Mouse (Mus musculus) spleen, adult 18-20 months (tissue): ENCODE data around the gene Mknk2.

ENCODE experiments used
- DNase-seq, 2 experiments: peaks; one replicate each; pipeline ENCODE4 v3.0.0; 2022; ENCODE audit warnings: mixed read lengths in 2 of 2

The Mknk2 gene

DNA sequence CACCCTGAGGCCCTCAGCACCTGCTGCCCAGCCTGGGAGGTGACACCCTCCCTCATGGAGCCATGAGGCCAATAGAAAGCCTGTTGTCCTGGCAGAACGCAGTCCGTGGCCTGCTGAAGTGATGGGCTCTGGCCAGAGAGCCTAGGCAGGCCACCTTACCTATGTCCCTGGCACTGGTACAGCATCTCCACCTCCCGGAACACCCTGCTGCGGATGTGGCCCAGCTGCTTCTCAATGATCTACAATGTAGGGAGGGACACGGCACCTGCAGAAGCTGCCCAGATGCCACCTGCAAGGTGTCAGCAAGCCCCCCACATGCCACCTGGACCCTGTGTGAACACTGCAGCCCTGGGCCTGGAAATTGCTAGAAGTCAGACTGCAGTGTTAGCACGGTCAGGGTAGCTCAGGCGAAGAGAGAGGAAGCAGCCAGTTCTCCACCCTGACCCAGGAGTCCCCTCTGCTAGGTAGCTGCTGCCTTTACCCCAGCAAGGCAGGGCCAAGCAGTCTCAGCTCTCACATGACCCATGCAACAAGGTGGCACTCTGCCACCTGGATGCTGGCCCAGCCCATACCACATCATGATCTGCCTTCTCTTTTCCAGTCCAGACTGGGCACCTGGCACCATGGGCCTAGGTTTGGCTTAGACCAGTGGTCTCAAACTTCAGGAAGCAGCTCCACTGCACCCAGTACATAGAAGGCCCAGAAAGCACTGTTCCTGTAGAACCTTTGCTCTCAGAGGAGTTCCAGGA is 8.0 kb downstream of the Mknk2 start:
- DNase-seq, result no peak

DNA sequence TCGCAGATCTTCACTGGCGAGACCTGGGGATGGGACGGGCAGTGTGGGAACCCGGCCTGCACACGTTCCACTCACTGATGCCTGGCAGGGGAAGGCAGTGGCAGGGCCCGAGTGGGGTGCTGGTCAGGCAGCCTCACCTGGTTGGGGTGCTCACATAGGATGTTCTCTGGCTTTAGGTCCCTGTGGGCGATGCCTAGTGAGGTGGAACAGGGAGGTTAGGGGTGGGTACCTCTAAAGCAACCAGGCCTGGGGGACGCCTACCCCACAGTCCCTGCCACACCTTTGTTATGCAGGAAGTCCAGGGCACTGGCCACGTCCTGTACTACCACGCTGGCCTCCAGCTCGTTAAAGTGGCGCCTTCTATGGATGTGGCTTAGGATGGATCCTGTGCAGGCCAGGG is 8.9 kb downstream of the Mknk2 start:
- DNase-seq, result peak in 1 of 2 experiments; percentile 55

DNA sequence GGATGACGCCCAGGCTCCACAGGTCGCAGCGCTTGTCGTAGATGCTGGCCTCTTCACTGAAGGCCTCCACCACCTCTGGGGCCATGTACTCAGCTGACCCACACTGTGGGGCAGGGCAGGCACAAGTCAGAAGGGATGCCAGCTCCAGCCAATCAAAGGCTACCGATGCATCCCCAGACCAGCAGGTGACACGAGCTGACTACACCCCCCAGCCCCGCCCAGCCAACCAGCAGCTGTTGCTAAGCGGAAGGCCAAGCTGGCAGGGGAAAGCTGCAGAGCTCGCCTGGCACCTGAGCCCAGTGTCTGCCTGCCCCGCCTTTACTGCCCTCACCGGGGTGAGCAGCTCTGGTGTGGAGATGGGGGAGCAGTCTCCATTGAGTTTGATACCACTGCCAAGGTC is 9.3 kb downstream of the Mknk2 start:
- DNase-seq, result no peak

DNA sequence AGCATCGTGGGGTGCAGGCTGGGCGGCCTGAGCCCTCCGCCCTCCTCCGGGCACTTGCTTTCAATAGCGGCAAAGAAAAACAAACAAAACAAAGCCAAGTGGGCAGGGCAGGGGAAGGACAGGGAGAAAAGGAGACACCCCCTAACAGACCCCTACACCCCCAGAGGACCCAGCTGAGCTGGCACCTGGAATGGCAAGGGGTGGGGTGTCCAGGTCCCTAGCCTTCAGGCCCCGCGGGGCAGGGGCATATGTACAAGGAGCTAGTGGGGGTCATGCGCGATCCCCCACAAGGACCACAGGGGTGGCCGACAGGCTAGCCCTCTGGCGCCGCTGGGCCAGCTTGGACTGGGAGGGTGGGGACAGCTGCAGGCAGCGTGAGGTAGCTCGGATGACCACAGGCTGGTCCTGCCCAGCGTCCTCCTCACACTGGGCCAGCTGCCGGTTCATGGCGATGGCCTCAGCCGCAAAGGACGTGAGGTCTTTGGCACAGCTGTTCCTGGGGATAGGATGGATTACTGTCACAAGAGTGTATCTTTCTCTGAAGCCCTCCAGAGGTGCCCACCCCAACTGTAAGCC is 11.0 kb downstream of the Mknk2 start:
- no peak for DNase-seq

DNA sequence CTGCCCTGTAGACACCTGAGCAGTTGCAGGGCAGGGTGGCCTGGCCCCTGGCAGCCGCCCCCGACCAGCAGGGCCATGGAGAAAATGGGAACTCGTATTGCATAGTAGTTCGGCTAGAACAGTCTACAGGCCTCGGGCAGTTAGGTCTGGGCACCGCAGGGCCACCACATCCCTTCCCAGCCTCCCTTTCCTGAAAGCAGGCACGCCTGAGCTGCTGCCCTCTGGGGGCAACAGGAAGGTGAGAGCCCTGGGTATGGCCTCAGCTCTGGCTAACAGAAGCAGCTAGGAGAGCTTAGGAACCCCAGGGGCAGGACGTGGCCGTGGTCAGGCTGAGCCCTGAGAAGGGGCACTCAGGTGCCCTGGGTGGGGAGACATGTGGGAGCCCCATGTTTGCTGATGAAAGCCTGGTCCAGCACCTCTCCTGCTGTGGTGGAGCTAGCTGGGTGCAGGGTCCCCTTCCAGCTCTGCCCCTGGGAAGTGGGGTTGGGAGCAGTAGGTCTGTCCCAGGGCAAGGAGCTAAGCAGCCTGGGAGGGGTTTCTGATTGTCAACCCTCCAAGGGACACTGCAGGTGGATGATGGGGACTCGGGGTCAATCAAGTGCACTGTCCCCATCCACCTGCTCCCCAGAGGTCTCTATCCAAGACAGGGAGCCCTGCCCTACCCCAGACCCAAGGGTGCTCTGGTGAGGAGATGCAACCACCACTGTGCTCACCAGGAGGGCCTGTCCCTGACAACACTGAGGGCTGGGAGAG is 11.8 kb downstream of the Mknk2 start:
- no peak for DNase-seq

DNA sequence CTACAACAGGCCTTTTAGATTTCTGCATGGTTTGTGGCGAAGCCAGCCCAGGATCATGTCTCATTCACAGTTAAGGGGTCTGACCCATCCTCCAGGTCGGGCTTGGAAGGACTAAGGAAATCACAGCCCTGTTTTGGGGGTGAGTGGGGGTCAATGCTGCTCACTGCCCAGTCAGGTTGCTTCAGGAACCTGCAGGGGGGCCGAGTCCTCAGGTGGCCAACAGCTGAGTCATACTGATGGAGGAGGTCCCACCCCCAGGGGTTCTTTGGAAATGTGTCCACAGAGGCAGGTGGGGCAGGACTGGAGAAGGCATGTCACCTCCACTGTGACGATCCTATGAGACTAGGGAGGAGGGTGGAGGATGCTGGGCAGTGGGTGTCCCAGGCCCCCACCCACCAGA is 12.5 kb downstream of the Mknk2 start:
- DNase-seq, result no peak

DNA sequence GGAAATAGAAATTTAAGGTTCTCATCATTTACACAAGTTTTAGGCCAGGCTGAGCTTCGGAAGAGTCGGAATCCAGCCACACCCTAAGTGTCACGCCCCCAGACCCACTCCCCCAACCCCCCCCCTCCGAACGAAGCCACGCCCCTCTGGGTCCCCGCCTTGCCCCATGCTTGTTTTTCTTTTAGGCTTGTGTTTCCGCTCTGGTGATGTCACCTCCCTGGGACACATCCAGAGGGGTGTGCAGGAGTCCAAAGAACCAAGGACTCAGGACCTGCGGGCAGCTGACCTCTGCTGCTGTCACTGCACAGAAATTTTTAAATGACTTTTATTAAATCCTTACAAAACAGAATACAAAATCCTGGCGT is 12.9 kb downstream of the Mknk2 start:
- DNase-seq, result no peak

DNA sequence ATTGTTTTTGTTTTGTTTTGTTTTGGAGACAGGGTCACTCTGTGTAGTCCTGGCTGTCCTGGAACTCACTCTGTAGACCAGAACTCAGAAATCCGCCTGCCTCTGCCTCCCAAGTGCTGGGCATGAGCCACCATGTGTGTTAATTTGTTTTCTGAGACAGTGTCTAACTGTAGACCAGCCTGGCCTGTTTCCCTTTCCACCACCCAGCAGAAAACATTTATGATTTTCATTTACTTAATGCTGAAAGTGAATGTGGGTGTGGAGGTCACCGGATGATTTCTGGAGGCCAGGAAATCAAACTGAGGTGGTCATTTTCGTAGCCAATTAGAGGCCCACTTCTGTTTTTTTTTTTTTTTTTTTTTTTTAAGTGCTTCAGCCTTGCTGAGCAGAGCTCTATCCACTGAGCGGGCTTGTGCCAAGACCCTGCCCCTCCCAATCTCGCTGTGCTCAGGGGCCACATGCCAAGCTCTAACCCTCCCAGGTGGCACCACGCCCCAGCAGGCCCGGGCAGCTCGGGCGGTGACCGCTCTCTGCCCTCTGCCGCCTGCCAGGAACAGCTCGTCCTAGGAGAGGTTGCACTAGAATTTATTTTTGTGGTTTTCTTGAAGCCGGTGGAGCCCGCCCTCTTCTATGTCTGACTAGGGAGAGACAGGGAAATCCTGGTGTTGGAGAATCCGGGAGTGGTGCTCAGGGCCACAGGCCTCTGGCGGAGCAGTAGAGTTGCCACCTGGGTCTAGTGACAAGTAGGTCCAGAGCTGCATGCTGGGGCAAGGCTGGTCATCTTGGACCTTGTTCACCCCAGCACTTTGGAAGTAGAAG is 13.5 kb downstream of the Mknk2 start:
- DNase-seq, result peak; percentile 51 to 53

DNA sequence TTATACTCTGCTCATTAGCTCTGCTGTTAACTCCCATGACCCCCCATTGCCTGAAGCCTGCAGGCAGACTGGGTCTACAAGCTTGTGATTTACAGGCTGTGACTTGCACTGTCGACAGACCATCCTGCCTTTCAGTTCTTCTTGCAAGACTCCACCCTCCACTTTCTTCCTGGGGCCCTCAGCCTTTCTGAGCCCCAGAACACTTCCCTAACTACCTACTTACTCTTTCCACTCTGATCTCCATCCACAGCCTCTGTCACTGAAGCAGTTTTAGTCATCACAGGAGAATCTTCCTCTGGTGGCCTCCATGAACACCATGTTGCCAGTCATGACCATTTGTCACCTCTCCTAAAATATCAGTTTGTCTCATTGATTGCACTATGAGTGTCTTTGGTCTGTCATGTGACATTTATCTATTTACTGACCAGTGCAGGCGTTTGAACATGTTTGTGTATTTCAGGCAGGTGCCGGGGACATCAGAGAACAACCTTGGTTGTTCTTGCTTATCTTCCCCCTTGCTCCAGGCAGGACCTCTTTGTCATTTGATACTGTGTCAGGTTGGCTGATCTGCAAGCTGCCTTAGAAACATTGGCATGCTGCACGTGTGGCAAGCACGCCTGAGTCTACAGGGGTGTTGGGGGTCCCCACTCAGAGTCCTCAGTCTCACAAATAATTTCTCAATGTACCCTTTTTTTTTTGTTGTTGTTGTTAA is 14.3 kb downstream of the Mknk2 start:
- DNase-seq, result peak in 1 of 2 experiments; percentile 46

DNA sequence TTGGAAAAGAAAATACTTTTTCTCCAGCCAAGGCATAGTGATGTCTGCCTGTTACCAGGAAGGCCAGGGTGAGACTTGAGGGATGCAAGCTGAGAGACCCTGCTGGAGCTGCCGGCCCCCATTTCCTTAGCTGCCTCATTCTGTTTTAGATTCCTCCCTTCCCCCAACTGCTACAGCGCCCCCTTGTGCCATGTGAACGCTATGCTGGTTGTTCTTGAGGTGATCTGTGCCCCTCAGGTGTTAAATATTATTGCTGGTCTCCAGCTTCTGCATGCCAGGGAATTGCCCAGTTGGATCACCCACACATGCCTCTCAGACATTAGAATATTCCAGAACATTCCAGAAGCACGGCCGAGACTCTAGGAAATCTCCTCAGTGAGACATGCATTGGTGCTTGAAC is 16.8 kb downstream of the Mknk2 start:
- DNase-seq, result peak in 1 of 2 experiments; percentile 76

DNA sequence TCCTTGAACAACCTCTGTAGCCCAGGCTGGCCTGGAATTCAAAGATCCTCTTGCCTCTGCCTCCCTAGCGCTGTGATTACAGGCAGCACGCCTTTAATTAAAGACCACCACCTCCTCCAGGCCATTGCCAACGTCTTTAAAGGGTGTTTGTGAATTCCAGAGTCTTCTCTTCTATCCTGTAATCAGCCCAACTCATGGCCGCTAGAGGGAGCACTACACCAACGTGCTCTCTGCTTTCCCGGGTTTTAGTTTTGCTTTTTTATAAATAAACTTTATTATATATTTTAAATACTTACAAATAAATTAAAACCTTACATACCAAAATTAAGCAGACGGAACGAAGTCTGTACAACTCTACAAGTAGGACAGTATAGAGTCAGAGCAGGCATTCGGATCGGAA is 18.7 kb downstream of the Mknk2 start:
- DNase-seq, result peak; percentile 52 to 82

DNA sequence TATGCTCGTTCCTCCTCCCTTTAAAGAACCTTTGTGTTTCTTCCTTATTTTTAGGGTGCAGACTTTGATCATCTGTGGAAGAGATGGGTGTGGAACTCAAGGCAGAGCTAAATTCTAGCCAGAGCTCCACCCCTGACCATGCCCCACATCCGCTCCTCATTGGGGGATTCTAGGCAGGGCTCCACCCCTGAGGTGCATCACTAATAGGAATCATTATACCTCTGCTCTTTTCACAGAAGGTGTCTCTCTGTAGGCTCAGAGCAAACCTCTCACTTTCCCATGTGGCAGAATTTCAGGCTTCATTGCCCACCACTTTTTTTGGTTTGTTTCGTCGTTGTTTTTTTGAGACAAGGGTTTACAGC is 19.1 kb downstream of the Mknk2 start:
- peak in 1 of 2 experiments; percentile 51 for DNase-seq

DNA sequence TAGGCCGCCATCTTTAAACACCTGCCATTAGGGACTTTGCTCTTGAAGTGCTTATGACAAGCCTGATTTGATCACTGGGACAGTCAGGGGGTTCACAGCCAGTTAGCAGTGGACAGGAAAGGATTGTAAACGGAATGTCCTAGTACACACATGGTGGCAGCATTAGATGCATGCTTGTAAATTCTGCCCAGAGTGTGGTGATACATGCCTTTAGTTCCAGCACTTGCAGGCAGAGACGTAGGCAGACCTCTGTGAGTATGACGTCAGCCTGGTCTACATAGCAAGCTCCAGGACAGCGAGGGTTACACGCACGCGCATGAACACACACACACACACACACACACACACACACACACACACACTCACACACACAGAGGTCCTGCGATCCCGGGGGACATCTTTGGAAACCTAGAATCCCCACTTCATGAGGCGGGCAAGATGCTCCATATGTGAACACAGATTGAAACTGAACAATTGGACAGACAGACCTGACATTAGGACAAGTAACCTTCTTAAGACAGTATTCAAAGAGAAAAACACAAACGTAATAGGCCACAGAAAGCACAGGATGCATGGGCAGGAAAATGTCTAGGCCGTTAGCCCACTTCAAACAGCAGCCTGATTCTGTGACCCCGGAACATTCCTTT is 19.6 kb downstream of the Mknk2 start:
- DNase-seq, result no peak

DNA sequence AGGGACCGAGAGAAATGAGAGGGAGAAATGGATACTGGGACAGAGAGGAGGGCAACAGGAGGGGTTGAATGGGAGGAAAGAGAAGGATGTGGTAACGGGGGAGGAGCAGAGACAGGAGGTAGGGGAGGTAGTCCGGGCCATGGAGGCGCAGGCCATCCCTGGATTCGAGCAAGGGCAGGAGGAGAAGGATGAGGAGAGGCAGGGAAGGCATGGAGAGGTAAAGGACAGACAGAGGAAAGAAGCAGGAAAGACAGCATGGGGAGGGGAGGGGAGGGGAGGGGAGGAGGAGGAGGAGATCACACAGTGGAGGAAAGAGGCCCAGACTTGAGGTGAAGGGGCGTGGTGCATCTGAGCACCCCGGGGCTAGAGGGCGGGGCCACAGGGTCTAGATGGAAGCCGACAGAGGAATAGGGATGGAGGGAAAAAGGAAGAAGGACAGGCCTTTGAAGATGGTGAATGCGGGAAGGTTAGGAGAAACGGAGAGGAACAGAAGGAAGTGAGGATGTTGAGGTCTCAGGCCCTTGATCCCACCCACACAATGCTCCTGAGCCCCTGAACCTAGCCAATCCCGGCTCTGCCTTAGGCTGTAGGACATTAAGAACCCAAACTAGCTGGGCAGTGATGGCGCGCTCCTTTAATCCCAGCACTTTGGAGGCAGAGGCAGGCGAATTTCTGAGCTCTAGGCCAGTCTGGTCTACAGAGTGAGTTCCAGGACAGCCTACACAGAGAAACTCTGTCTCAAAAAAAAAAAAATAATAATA is 20.9 kb downstream of the Mknk2 start, which contains the start of gene Btbd2:
Btbd2 (minus strand) TSS at position 209 of the 761 bp plus-strand sequence.
- DNase-seq, result no peak

DNA sequence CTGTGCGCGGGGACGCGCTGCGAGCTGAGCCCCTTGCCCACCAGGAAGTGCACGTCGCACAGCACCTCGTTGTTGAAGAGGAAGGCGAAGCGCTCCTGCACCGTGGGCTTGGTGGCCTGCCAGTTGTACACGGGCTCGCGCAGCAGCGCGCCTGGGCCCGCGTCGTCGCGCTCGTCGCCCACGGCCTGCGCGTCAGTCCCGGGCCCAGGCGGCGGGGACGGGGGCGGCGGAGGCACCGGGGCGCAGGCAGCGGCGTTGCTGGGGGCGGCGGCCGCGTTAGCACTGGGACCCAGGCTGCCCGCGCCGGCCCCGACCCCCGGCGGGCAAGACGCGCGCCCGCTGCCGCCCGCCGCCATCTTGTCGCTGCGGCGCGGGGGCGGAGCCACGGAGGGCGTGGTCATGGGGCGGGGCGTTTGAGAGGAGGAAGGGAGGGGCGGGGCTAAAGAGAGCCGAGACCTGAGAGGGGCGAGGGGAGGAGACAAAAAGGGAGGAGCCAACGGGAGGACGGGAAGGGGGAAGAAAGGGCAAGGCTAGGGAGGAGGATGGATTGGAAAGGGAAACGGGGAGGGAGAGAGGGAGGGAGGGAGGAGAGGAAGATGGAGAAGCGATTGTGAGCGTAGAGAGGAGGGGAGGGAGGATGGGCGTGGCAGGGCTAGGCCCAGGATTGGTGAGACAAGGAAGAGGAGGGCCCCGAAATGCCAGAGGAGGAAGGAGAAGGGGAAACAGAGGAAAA is 21.6 kb downstream of the Mknk2 start:
- DNase-seq, result peak; percentile 90 to 99

DNA sequence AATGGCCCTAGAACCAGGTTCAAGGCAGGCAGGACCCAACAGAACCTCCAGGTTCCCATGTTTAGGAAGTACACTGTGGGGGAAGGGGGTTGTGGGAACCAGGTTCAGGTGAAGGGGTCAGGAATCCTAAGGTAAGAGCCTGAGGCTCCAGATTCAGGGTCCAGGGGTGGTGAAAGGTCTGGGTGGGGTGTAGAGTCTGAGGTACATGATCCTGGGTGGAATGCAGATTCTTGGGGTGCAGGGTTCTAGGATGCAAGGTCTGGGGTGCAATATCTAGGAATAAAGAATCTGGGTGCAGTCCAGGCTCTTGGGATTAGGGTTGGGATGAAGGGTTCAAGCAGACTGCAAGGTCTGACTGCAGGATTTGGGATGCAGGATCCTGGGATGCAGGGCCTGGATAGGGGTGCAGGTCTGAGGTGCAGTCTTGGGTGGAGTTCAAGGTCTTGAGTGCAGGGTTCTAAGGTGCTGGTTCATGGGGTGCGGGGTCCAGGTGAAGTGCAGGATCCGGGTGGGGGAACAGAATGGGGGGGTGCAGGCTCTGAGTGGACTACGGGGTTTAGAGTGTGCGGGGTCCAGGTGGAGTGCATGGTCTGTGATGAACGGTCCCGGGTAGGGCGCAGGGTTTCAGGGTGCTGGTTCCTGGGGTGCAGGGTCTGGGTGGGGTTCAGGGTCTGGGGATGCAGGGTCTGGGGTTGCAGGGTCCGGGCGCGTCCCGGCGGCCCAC is 22.3 kb downstream of the Mknk2 start:
- DNase-seq, result no peak

DNA sequence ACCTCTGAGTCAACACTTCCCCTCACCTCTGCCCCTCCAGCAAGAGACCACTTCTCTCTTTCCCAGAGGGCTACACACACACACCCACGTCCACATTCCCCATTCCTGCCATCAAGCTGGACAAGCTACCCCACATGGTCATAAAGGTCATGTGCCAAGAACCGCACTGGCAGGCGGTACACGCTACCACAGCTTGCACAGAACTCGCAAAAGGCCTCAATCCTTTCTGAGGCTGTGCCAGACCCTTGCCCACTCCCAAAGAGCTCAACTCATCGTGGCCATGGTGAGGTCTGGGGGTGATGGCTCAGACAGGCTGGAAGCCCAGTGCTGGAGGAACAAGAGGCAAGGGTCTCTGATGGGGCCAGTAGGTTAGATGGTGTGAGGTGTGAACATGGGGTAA is 23.0 kb downstream of the Mknk2 start:
- no peak for DNase-seq

DNA sequence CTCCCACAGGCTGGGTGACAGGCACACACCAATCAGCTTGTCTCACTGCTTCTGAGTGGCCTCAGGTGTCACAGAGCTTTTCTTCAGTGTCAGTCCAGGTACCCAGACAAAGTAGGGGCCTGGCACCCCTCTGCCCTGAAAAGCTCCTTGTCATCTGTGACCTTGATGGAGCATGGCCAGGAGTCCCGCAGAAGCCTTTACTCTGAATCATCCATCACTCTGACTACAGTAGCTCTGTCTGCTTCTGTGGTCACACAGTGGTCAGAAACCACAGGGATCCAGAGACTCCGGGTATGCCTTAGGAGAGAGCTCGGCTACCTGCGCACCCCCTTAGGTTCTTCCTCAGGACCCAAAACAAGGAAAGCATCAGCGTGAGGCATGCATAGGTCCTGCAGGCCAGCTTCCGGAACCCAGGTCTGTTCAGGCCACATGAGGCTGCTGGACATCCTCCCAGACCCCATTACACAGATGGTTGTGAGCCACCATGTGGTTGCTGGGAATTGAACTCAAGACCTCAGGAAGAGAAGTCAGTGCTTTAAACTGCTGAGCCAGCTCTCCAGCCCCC is 24.7 kb downstream of the Mknk2 start:
- DNase-seq, result no peak

DNA sequence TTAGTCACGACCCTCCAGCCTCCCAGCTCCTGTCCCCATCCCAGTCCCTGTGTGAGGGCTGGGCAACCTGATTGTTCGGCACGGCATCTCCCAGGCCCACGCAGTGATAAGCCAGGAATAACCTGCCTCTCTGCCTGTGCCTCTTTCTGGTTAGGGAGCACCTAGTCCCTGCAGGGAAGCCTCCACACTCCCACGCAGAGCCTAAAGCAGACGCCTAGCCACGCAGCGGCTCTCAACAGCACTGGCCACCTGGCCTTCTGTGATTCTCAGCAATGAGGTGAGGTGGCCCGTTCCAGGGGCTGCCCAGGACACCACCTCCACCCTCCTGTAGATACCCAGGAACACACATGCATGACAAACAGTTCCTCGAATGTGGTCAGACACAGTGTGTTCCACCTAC is 27.5 kb downstream of the Mknk2 start:
- no peak for DNase-seq
